In the genomic region with DNA sequence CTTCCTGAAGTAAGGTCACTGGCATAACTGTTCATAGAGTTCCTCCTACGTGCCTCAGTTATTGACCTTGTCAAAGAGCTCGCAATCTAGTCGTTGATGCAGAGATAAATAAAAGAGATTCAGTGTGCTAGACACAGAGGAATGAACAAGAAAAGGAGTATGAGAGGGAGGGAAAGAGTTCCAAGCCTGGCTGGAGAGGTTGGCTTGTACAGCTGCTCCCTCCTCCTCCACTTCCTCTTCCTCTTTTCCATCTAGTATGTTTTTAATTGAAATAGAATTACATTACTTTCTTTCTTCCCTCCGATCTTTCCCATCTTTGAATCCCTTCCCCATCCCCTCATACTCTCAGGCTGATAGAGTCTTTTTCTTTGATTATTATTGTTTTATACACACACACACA, we compare ENCODE assay signal across 19 mouse cellular contexts.
"Had no signal": no experiment of that assay in that cellular context is flagged by ENCODE, and none has a peak within 500 bp of the region (broad histone marks: within the 10 kb centered on the region; RNA-seq: fewer than 3 reads in every experiment).

No protein-coding gene starts in this region.

- ATAC-seq: midbrain, embryonic 16.5 days had no signal

- H3K27ac ChIP-seq: liver, embryonic 14.5 days; midbrain, embryonic 10.5 days; midbrain, embryonic 12.5 days; neural tube, embryonic 13.5 days; neural tube, embryonic 15.5 days; stomach, embryonic 15.5 days; stomach, postnatal 0 days had no signal

- H3K9me3 ChIP-seq: midbrain, embryonic 10.5 days; midbrain, embryonic 12.5 days; neural tube, embryonic 13.5 days; neural tube, embryonic 15.5 days; stomach, embryonic 15.5 days had no signal

- H3K36me3 ChIP-seq: midbrain, embryonic 10.5 days; midbrain, embryonic 12.5 days; neural tube, embryonic 13.5 days; neural tube, embryonic 15.5 days; stomach, embryonic 15.5 days had no signal

- H3K4me3 ChIP-seq: midbrain, embryonic 10.5 days; midbrain, embryonic 12.5 days; myocyte; neural tube, embryonic 13.5 days; neural tube, embryonic 15.5 days; stomach, embryonic 15.5 days had no signal

- H3K27me3 ChIP-seq: midbrain, embryonic 12.5 days; neural tube, embryonic 13.5 days; neural tube, embryonic 15.5 days; stomach, embryonic 15.5 days had no signal

- DNase-seq: lung, adult 18-20 months; lung, embryonic 14.5 days; lung, postnatal 4 days; midbrain, embryonic 14.5 days; retina, postnatal 1 day; right cerebral cortex, adult 18-20 months; right cerebral cortex, postnatal 14 days; thymus, adult 18-20 months; thymus, postnatal 14 days; thymus, postnatal 4 days had no signal

- H3K9ac ChIP-seq: liver, embryonic 14.5 days; lung, embryonic 14.5 days; midbrain, embryonic 12.5 days; neural tube, embryonic 13.5 days; neural tube, embryonic 15.5 days; stomach, embryonic 15.5 days had no signal

- H3K4me1 ChIP-seq: midbrain, embryonic 12.5 days; neural tube, embryonic 13.5 days; stomach, embryonic 15.5 days had no signal
